Mouse (Mus musculus): ENCODE data around the gene Upk1b.
"Not testable (repeated sequence)": the region's sequence is repeated elsewhere in the genome, so short reads cannot be mapped to it uniquely, and the experiment has no call there.

The Upk1b gene

DNA sequence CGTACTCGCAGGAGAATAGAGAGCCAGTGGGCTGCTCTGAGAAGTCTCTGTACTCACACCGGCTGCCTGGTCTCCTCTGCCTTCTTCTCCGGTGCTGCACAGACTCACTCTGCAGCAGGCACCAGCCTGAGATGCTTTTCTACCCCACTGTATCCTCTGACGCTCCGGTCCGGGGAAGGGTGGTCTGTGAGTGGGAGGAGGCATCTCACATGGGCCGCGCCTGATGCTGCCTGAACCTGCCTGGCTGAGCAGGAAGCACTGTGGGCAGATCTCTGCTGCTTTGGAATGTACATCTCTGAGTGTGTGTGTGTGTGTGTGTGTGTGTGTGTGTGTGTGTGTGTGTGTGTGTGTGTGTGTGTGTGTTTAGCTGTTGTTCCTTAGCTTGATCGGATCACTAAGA lies at the start of gene Upk1b:
Gene Upk1b (minus strand): TSS at position 238 of the 400 bp plus-strand sequence.
- DNase-seq (ENCODE audit: low spot score in 2 of 2), result no peak

DNA sequence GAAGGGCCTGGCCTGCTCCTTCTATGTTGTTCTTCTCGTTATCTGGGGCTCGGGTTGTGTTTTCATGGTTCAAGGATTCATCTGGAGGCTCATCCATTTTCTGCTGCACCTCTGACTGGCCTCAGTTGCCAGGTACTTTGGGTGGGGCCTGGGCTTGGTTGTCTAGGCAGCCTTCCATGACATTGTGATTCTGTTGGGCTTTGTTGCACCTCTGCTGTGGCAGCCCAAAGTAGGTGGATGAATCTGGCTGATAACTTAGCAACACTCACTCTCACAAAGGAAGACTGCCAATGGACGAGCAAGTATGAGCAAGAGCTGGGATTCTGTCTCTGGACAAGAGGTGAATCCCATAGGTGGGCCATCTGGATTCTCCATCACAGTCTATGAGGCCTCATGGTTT lies 28.5 kb upstream of the Upk1b start, which contains the start of gene 4930435E12Rik:
Gene 4930435E12Rik (minus strand): TSS at position 101 of the 400 bp plus-strand sequence.
- DNase-seq (ENCODE audit: low spot score in 2 of 2), result no peak

DNA sequence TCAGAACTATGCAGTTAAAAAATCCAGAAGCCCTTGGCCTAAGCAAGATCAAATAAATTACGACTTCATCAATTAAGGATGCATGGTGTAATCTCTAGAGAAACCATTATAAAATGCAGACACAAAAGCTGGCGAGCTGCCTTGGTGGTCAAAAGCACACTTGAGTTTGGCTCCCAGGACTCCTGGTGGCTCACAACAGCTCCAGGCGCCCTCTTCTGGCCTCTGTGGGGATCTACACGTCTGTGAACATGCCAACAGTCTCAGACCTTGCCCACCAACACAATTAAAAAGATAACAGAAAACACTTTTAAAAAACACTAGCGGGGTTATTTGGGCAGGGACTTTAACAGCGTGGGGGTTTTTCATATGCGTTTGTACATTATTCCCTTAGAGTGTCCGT lies 12.4 kb upstream of the Upk1b start:
- DNase-seq (ENCODE audit: low spot score in 2 of 2), result peak; percentile 56 to 58

DNA sequence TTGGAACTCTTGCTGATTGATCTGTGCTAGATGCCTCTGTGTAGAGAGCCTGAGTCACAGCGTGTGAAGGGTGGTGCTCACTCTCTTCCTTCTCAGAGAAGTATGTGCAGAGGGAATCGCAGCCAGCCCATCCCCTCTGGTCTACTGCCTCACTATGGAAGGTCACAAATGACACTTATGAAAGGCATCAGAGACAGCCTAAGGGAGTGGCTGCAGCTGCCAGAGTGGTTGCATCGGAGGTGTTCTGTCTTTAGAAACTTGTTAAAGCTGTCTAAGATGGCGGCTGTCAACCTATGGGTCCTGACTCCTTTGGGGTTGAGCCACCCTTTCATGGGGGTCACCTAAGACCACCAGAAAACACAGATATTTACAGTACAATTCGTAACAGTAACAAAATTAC lies 10.1 kb upstream of the Upk1b start:
- DNase-seq (ENCODE audit: low spot score in 2 of 2), result no peak

DNA sequence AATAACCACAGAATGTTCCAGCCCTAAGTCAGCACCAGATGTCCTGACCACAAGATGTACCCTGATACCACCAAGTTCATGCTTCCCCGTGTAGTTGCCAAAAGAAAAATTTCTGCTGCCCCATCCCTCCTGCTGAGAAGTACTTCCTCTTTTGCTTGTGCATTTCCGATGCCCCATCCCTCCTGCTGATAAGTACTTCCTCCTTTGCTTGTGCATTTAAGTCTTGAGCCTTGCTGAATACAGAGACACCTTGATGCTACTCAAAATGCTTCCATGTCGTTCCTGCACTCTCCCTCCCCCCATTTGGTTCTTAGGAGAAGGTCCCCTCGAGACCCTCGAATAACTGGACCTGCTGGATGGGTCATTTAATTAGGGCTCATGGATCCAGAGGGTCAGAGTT lies 7.7 kb upstream of the Upk1b start:
- DNase-seq (ENCODE audit: low spot score in 2 of 2), result not testable (repeated sequence)

DNA sequence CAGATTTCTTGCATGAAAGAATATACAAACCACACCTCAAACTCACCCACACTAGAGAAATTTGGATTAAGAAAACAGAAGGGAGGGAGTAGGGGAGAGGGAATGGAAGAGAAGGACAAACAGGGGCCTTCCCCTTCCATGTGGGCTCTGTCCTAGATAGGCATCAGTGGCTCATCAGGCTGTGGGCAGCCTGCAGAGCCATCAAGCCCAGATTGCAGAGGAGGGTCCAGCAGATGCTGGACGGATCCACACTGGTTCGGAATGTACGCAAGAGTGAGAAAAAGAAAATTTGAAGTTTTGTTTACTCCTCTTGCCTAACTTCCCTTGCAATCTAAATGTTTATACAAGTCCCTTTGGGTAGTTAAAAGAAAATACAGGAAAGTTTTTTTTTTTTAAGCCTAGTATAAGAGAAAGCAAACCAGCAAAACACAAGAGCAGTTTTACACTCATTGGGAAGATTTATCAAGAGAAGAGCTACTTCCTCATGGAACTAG lies 1.1 kb downstream of the Upk1b start:
- no peak for DNase-seq (ENCODE audit: low spot score in 2 of 2)

DNA sequence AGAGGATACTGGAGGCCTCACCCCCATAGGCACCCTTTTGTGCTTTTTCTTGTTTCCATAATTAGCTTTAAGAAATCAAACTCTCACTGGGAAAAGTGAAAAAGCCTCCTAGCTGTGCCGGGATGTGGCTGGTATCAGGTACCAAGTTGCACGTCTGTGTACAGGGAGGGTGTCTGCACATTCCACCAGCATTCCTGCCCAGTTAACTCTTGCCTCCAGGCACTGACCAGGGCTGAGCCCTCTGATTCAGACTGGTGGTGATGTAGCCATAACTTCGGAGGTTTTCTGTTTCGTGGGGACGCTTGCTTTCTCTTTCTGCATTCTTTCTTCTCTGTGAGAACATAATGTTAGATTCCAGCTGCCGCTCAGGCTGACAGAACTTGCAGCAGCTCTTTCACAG lies 7.0 kb downstream of the Upk1b start:
- DNase-seq (ENCODE audit: low spot score in 2 of 2), result no peak

DNA sequence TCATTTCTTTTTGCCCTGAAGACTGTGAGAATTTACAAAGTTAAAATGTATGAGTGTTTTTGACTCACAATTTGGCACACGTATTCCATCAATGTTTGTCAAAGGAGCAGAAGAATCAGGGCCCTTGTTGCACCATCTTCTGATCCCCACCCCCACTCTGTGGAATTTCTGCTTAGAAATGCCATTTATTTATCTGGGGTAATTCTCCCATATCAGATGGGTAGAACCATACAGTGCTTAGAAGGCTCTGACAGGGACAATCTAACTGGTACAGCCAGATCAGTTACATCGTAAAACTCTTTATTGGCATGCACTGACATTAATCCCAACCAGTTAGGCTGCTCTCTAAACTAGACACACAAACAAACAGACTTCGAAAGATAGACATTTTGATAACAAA lies 10.2 kb downstream of the Upk1b start:
- DNase-seq (ENCODE audit: low spot score in 2 of 2), result no peak

DNA sequence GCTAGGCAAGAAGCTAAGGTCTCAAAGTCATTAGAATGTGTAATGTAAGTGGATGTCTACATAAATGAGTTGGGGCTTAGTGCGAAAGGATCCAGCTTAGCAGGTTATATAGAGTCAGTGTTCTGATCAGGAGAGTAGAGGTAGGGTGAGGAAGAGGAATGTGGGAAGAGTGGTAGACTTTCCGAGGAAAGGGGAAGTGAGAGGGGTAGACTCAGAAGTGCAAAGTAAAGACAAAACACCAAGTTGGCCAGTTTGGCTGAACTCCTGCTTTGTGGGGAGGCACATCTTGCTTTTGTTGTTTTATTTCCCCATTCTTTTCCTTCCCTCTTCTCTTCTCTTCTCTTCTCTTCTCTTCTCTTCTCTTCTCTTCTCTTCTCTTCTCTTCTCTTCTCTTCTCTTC lies 11.1 kb downstream of the Upk1b start:
- no peak for DNase-seq (ENCODE audit: low spot score in 2 of 2)

DNA sequence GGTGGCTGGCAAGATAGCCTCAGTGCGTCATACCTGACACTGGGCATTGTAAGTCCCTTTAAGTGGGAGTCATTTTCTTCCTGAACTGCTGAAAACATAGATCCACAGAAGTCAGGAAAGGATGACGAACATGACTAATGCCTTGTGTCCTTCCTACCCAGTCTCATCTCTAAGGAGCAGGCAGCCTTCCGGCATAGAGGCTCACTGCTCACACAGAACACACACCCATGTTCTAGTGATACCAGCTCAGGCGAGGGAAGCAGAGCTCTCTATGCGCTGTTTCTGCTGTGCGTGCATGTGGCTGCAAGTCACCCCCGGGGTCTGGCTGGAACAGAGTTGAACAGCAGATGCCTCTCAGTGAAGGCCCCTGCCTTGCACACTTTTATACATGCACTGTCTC lies 14.8 kb downstream of the Upk1b start:
- DNase-seq (ENCODE audit: low spot score in 2 of 2), result no peak

DNA sequence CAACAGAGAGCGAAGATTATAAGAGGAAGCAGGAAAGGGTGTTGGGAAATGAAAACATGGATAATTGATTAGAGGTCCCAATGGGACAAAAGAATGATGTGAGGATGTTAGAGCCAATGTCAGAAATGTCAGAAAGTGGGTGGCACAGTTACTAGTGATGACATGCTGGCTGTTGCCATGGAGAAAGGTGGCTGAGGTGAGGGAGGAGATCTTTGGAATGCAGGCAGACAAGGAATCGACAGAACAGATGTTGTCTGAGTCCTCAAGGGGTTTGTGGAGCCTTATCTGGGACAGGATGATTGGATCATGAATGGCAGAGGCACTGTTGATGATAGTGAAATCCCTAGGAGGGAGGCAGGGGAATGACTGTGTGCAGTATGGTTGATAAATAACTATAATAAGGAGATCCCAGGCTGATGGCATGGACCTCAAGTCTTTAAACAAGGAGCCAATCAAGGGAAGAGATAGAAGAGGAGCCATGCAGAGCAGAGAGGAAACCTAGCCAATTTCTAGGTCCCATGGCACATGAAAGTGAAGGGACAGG lies 17.5 kb downstream of the Upk1b start:
- DNase-seq (ENCODE audit: low spot score in 2 of 2), result no peak

DNA sequence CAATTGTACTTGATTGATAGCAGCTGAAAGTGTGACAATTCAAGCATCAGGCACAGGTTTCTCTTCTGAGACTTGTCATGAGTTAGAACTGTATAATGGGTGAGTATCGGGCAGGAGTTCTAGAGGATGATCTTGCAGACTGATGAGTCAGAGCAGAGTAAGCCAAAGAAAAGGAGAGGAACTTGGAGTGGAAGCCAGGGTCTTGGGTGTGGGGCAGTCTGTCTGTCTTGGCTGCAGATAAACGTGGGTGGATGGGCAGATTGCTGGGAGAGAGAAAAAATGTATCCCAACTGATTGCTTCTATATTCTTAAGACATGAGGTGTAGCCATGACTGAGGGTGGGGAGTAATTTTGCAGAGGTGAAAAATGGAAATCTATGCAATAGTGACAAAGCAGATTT lies 18.2 kb downstream of the Upk1b start:
- no peak for DNase-seq (ENCODE audit: low spot score in 2 of 2)

DNA sequence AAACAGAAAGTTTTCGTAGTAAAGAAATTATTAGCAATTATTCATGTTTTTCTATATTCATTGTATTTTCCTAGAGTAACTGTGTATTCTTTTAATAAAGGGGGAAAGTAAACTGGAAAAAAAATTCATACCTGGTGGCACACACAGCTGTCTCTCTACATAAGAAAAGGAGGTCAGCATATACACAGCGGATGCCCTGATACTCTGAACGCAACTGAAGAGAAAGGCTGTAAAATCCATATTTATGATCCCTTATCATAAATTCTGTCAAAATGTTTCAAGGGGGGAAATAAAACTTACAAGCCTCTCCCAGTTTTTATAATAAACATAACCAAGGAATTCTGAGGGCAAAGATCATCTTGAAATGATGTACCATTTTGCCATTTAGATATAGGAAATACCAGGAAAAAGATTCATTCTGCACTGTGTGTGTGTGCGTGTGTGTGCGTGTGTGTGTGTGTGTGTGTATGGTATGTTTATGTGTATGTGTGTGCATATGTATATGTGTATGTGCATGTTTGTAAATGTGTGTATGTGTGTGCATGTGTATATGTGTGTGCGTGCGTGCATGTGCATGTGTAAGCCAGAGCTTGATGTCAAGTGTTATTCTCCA lies 19.1 kb downstream of the Upk1b start:
- no peak for DNase-seq (ENCODE audit: low spot score in 2 of 2)

DNA sequence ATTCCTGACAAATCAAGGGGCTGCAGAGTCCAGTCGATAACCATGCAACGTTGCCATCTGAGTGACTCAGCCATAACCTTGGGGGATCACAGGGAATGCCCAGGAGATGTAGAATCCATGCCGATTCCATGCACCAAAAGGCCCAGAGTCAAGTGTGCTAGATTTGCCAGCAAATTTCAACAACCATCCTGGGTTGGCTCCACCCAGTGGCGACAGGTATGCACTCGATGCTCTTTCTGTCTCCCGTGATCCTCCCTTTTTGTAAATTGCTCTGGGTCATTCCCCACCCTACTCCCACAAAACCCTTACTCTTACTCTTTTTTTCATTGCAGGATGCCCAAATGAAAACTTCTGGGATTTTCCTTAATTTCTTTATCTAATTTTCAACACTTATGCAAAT lies 23.8 kb downstream of the Upk1b start:
- no peak for DNase-seq (ENCODE audit: low spot score in 2 of 2)

DNA sequence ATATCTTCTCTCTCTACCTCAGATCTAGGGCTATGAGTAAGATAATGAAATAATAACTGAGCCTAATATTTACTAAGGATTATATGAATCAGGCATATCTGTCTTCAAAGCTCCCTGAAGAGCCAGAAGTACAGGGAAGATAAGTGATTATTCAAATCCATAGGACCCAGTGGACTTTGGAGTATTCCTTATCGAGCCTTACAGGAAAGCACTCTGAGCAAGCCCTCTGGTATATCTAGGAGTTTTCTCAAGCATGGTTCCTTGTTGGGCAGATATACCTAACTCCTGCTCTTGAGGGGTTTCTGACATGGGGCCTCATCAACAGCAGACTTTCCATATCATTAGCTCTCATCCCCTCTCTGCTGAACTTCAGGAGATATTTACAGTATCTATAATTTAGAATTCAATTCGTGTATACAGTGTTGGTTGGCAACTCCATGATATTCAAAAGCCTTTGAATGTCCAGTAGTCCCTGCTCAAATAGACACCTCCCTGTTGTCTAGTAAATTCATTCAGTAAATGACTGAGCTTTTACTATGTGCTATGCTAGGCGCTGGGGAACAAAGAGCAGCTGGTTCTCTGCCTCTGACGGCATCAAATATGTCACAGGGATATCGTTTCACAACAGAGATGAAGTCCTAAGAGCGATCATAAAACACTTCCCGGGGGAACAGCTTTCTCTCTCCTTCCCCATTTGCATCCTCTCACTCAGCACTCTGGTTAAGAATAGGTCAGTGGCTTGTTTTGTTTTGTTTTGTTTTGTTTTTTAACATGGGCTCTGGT lies 25.0 kb downstream of the Upk1b start:
- DNase-seq (ENCODE audit: low spot score in 2 of 2), result no peak

DNA sequence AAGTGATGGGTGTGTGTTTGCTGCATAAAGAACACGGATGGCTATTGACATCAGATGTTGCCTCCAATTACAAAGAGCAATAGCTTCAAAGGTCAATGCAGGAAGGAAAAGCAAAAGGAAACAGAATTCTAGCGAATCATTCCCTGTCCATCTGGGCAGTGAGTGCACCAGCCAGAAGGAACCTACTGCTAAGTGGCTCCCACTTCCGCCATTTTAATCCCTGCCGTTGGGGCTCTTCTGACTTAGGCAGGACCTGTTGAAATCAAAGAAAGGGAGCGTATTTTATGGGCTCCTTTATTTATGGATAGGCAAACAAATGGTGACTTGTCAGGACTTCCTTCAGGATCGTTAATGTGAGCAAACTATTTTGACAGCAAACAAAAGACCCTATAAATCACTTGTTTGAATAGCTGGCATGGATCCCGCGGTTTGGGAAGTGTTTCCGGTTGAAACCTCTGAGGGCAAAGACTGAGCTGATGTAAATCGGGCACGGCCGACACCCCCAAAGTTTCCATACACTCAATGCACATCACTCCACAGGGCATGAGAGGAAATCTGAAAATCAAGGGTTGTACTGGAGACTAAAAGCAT lies 27.1 kb downstream of the Upk1b start:
- no peak for DNase-seq (ENCODE audit: low spot score in 2 of 2)

DNA sequence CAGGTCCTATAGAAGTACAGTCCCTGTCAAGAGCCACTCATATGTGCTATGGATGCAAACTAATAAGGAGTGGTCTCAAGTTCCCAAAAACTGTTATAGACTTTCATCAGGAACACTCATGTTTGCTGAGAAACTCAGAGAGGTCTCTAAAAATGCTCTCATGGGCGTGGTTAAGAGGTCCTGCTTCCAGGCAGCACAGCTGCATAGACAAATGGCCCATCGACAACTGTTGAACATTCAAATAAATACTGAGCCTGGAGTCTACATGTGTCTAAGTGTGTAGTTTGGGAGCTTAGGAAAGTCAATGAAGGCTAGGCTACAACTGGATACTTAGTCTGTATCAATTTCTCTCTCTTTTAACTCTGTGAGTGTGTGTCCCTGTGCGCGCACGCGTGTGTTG lies 29.0 kb downstream of the Upk1b start:
- DNase-seq (ENCODE audit: low spot score in 2 of 2), result no peak

DNA sequence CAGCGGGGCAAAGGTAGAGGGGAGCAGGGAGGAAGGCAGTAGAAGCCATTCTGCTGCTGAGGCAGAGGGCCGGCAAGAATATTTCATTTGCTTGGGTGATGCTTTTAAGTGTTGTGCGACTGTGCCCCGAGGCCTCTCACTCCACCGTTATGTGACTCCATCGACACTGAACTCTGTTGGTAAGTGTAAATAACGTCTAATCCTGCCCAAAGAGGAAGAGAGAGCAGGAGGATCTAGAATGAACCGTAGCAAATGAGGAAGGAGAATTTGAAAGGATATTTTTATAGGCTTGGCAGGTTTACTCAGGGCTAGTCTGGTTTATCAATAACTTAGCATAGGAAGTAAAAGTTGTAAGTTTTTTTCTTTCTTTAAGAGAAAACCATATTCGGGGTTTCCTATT lies 30.6 kb downstream of the Upk1b start:
- DNase-seq (ENCODE audit: low spot score in 2 of 2), result no peak

DNA sequence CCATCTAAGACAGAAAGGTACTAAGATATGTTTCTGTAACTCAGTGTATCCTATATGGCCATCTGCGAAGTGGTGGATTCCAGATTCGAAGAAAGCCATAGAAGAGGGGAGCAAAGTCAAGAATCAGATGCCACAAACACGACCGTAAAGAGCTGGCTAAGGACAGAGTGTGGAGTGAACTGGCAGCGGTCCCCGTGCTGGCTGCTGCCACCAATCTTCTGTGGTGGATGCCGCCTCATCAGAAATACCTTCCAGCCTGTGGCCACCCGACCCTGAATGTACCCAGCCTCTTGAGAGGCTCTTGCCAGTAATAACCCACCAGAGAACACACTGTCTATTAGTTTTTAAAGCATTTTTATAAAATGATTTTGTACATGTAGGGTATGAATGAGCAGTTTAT lies 31.7 kb downstream of the Upk1b start:
- DNase-seq (ENCODE audit: low spot score in 2 of 2), result no peak

DNA sequence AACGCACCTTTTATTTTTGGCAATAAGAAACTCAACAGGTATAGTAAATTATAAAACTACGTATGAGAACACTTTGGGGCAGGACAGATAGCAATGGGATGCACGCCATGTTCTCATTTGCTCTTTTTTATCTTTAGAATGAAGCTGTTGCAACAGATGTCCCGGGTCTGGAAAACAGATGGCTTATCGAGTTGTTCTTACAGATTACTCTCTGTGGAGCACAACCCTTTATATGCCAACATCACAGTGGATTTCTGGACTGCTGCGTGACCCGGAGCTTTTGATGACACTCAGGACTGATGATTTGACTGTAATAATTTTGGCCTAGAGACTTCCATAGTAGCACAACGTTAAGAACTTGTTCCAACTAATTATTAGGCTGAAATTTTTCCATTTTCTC lies 32.4 kb downstream of the Upk1b start:
- DNase-seq (ENCODE audit: low spot score in 2 of 2), result peak; percentile 20 to 41

DNA sequence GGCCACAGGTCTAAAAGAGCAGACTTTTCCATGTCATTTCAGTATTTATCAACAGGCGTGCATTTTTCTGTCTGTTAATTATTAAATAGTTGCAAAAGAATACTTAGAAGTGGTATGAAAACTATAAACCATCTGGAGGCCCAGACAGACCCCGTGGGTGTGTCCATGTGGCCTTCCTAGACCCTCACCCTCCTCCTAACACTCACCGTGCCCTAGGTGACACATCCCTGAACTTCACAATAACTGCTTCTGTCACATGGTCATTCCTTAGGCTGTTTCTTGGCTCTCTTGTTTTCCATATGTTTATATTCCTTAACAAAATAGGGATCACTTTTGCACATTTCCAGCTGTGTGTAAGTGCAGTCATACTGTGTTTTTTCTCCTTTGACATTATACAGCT lies 33.5 kb downstream of the Upk1b start:
- no peak for DNase-seq (ENCODE audit: low spot score in 2 of 2)

DNA sequence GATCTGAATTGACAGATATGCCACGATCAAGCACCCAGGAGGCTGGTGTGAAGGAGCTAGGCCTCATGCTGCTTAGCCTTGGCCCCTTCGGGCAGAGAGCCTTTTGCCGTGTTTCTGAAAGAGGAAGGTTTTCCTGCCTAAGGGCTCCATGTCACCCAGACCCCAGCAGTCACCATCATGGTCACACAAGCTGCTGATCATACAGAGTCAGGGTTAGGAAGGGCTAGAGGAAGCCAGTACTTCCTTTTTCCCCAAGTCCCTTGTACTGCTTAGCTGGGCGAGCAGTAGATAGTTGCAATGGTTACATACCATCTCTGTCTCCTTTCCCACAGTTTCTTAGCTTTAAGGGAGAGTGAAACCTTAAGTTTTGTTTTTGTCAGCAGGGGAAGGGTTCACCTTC lies 36.6 kb downstream of the Upk1b start:
- no peak for DNase-seq (ENCODE audit: low spot score in 2 of 2)

DNA sequence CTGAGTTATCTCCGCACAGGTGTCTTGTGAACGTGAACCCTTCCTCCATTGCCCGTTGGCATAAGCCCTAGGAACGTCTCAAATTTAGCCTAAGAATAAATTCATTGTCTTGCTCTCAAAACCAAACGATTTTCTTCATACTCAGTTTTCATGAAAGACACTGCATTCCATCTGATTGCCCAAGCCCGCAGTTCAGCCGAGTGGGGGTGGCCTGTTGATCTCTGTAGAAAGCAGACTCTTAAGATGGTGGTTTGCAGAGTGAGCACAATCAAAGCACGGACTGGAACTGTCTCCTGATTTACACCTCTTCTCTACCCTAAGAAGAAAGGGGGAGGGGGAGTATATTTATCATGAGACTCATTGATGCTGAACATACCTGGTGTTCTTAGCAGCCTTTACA lies 37.7 kb downstream of the Upk1b start:
- DNase-seq (ENCODE audit: low spot score in 2 of 2), result no peak

Data from right cerebral cortex, adult 2 months (tissue).